Mouse (Mus musculus) lung, postnatal 25 days (tissue): Measurements from ENCODE around the gene Pex11a.

Experiments used
- DNase-seq: peaks from one replicate; pipeline ENCODE4 v3.0.0; 2022; ENCODE audit warnings: low spot score

Pex11a gene

GRCm38 (mm10) chr7:79738913-79739312 lies 4.0 kb downstream of the Pex11a start:
- no peak for DNase-seq

GRCm38 (mm10) chr7:79736511-79736910 lies 6.4 kb downstream of the Pex11a start:
- DNase-seq, result no peak

DNA sequence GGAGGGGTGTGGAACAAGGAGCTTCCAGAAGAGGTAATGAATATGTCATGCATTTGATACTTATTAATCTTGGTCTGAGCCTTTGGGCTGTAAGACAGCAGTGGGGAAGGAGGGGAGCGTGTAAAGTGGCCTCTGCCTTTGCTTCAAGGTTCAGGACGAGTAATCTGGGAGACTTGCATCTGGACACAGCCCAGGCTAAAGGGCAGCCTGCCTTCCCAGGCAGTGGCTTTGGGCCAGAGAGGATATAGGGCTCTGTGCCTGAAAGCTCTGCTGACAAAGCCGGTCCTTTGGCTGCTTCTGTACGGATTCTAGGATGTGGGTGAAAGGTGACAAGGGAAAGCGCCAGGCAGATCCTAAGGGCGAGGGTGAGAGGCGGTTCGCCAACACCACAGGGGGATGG lies 8.4 kb downstream of the Pex11a start:
- no peak for DNase-seq

- DNase-seq, result peak; percentile 25
These were observed 10.3 kb downstream of the Pex11a start, which contains the start of gene Plin1 for GRCm38 (mm10) chr7:79732622-79733021. Gene Plin1 (minus strand): TSS chr7:79732903.

GRCm38 (mm10) chr7:79731438-79731837 lies 11.5 kb downstream of the Pex11a start:
- DNase-seq, result no peak

DNA sequence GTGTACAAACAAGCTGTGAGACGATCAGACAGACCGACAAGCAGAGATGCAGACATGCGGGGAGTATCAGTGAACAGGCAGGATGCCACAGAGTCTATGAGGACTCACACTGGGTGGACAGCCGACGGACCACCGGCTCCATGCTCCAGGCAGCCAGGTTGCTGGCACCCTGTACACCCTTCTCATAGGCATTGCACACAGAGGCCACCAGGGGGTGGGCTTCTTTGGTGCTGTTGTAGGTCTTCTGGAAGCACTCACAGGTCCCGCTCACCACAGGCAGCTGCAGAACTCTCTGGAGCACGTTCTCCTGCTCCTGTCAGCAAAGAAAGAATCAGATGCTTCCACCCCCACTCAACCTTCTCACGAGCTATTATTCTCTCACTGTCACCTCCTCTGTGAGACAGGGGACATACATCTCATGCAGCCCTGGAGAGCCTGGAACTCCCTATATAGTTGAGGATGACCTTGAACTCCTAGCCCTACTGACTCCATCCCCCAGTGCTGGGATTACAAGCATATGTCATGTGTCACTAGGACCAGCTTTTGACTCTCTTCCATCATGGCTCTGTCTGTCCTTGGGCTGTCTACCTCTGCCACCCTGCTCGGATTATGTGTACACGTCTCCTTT lies 13.1 kb downstream of the Pex11a start:
- no peak for DNase-seq

DNA sequence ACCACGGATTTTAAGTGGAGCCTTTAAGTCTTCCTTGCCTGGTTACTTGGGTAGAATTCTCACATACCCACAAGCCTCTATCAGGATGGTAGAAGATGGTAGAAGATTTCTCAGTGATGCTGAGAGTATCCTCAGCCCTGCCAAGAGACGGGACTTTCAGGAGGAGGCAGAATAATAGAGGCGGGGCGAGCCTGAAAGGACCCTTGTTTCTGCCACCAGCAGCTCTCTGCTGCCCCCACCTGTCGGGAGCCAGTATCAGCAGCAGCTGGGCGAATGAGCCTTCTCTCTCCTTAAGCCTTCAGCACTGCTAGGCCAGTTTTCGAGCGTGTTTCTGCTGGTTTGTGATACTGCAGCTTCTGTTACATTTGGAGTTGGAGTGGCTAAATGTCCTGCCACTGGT lies 13.8 kb downstream of the Pex11a start:
- peak; percentile 52 for DNase-seq

GRCm38 (mm10) chr7:79728219-79728618 lies 14.7 kb downstream of the Pex11a start:
- DNase-seq, result peak; percentile 63

DNA sequence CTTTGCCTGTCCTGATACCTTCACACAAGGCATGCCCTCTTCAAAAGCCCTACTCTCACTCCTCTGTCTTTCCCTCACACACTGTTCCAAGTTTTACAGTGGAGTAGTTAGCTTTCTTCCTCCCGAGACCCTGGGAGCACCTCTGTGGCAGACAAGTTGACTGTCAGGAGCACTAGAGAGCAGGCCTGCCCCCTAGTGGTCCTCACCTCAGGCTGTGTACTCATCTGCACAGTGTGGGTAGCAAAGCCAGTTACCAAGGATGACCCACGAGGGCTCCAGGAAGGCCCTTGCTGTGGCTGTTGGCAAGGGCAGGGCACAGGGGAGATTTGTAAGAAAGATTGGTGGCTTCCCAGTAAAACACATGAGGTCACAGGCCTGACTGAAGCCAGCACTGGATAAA lies 15.8 kb downstream of the Pex11a start:
- peak; percentile 34 for DNase-seq

DNA sequence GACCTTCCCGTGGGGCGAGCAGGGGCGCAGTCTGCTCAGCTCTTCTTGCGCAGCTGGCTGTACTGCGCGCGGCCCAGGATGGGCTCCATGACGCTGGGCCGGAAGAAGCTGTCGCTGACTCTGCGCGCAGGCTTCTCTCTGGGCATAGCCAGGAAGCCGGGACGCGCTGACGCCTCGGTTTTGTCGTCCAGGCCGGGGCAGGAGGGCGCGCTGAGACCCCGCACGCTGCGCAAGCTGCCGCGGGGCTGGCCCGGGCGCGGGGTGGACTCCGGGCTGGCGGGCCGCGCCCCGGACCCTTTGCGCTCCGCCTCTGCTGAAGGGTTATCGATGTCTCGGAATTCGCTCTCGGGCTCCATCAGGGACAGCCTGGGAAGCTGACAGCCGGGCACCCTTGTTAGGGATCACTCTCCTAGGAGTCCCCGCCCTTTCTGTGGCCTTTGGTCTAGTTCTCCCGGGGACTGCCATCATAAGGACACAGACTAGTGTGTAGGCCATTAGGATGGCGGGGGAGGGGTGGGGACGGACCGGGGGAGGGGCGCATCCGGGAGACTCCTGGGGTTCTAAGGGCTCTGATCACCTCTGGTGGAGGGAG lies 21.4 kb downstream of the Pex11a start:
- DNase-seq, result peak; percentile 28

DNA sequence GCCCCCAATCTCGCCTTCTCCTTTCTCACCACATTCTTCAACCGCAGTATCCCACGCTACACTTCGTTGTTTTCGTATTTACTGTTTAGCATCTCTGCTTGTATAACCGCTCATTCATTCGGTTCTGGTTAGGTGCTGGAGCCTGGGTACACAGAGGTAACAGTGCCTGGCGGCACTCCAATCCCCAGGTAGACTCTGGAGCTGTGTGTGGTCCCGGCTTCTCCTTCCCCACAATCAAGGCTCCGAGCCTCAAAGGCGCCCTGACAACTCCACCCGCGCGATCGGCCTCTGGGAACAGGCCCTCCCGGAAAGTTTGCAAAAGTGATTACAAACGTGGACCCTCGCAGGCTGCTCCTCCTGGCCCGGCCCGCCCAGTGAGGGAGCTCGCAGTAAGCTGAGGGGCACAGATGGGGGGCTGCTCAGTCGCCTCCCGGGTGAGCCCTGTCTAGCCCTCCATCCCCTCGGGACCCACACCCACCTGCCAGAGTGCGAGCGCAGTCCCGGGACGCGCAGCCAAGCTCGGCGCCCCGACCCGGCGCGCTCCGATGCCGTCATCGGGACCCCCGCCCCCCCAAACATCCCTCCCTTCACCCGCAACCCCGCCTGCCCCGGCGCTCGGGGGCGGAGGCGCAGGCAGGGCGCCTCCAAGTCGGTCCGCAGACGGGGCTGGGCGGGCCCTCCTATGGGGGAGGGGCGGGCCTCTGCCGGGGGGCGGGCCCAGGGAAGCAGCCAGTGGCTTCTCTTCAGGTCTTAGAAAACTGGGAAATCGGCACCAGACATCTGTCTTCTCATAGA lies 27.5 kb downstream of the Pex11a start, which contains the start of gene Kif7:
Gene Kif7, minus strand, starts transcription at position 534 of the 795 bp plus-strand sequence.
- peak; percentile 80 for DNase-seq

GRCm38 (mm10) chr7:79710831-79711230 lies 32.1 kb downstream of the Pex11a start:
- no peak for DNase-seq

- no peak for DNase-seq
These were observed 32.8 kb downstream of the Pex11a start for GRCm38 (mm10) chr7:79710130-79710607.

DNA sequence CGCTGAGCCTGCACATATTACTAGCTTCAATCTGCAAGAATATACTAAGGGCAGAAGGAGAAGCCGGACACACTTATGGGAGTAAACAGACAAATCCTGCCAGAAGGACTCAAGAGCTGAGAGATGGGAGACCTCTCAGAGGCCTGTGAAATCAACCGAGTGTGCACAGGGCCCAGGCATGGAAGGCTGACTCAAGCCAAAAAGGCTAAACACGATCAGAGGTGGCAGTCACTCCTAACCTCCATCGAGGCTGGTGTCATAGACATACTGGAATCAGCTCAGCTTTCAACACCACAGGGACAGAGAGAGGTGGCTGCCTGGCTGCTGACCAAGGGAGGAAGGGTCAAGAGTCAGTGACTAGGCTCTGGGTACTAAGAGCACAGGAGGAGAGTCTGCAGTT lies 37.7 kb downstream of the Pex11a start:
- DNase-seq, result no peak

- no peak for DNase-seq
These were observed 40.2 kb downstream of the Pex11a start for GRCm38 (mm10) chr7:79702755-79703154.

- DNase-seq, result peak; percentile 6
These were observed 46.4 kb downstream of the Pex11a start for GRCm38 (mm10) chr7:79696495-79696894.
